Mouse (Mus musculus) layer of hippocampus, postnatal 10 days (tissue): ENCODE results near the gene Aldh8a1. TPM values are rescaled to one million over a fixed set of nuclear protein-coding genes. Genes with fewer than 3 reads are reported as not detected.

ENCODE experiments used
- DNase-seq, 2 experiments: peaks; one replicate each; pipeline ENCODE4 v3.0.0; 2021; ENCODE audit warnings: low spot score in 2 of 2
- long read RNA-seq: library from polyadenylated mRNA; stranded (forward); transcript quantifications from one replicate; pipeline ENCODE4 v2.0.0, GENCODE M21; 2023
- total RNA-seq, 2 experiments: library from RNA; stranded (reverse); gene quantifications; 2 replicates each; pipeline ENCODE4 v1.2.3; 2021

The Aldh8a1 gene
- total RNA-seq: under 1 TPM in 1 of 2 experiments, not detected in 1; 0.34 TPM
- long read RNA-seq: 0 reads

DNA sequence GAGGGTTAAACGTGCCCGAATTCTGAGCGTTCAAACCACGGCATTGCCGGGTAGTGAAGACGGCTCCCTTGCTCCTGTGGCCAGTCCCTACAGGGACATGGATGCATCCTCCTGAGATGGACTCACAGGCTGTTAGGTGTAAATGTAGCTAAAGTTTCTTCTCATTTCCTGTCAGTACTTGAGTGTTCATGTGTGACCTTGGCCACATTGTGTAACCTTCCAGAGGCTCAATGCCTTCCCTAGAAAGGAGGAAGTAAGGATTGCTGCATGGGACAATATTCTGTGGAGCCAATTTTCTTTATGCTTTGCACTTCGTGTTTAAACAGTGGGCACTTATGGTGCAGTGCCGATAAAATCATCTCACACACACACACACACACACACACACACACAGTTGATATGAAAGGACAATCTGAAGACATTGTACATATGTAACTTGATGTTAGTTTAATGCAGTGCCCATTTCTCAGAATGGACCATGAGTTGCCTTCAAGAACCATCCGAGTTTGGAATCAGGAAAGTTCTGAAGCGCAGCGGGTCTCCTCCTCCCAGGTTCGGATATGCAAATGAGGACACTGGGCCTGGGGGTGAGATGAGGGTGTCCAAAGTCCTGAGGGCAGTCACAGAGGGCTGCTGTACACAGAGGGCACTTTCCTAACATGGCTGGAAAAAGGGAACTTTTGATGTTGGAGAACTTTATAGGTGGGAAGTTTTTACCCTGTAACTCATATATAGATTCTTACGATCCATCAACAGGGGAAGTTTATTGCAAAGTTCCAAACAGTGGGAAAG lies at the start of gene Aldh8a1:
Aldh8a1 (plus strand) TSS at position 610 of the 792 bp plus-strand sequence.
- DNase-seq: no peak

DNA sequence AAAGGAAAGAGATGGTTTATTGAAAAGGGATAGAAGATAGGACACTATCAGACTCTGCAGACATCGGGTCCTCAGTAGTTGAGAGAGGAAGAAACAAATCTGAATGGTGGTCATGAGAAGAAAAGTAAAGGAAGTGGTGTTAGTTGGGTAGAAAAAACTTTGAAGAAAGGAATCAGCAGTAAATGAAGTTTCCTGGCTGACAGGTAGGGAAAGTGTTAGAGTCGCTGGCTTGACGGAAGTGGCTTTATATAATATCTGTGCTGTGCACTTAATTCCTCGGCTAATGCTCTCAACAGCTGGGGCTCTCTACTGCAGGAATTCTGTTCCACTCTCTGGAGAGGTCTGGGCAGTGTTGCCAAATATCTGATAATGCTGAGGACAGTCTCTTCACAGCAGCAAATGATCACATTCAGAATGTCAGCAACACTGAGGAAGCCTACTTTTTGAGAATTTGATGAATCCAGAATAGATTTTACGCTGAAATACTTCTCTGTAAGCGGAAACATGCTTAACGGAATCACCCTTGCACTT lies 49.4 kb upstream of the Aldh8a1 start:
- DNase-seq: no peak

DNA sequence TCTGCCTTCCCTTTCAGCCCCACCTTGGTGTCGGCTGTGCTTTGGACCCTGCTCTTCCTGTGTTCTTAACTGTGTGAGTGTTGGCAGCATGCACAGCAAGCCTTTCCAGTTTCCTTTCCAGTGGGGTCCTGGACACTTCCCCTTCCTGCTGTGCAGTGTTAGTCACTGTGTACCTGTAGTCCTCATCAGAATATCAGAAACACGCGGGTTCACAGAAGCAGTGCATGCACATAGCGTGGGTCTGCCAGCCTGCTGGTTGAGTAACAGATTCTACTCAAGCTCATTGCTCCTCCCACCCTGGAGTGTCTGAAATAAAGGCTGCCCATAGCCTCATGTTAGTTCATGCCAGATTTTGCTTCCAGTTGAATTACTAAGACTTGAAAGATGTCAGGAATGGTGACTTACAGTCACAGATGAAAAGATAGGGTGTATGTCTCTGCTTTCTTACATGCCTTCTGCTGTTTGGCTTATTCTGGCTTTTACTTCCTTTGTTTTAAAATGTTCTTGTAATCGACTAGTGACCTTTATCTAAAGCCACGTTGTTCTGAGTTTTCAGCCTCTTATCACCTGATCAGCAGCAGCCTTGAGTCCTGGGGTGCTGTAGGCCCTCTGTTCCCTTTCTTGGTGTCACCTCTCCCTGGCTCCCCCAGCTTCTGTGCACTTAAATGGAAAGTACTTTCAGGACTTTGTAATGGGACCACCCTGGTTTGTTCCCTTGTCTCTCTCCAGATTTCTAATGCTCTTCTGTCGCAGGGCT lies 42.6 kb upstream of the Aldh8a1 start:
- DNase-seq: no peak

DNA sequence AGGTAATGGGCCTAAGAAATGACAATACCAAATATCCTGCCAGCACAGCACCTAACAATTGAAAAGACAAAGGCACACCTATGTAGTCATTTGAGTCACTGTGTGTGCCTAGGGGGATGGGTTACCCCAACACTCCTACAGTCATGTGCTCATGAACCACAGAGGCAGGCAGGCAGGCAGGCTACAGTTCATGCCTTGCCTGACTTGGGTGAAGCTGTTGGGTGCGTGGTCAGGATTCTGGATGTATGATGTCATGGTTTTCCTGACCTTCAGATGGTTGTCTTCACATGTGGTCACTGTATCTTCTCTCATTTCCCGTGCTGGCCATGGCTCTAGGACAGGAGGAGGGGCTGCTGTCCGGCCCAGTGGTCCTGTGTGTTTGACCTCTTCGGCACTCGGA lies 41.6 kb upstream of the Aldh8a1 start:
- no peak for DNase-seq

DNA sequence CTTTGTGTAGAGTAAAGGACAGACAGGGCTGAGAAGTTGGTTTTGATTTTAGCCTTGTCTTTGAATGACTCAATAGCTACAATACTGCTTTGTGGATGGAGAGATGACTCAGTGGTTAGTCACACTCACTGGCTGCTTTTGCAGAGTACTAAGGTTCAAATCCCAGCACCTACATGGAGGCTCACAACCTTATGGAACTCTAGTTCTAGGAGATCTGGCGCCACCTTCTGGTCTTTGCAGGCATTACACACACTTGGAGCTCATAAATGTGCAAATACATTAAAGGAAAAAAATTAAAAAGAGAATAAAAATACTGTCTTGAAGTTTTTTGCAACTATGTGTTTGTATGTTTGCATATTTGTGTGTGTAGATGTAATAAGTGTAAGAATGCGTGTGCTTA lies 39.9 kb upstream of the Aldh8a1 start:
- DNase-seq: no peak

DNA sequence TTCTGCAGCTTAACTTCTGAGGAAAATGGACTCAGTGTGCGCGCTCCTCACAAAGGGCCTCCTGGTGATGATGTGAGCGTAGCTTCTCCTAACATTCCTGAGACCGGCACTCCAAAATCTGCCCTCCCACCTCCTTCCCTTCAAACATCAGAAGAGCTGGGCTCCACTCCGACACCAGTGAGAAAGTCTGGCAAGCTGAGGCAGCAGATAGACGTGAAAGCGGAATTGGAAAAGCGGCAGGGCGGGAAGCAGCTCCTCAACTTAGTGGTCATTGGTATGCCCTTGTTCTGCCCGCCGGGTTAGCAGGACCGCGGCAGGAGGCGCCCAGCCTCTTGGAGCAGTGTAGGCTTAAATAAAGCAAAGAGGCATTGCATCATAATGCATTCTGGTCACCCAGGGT lies 35.4 kb upstream of the Aldh8a1 start:
- DNase-seq: no peak

DNA sequence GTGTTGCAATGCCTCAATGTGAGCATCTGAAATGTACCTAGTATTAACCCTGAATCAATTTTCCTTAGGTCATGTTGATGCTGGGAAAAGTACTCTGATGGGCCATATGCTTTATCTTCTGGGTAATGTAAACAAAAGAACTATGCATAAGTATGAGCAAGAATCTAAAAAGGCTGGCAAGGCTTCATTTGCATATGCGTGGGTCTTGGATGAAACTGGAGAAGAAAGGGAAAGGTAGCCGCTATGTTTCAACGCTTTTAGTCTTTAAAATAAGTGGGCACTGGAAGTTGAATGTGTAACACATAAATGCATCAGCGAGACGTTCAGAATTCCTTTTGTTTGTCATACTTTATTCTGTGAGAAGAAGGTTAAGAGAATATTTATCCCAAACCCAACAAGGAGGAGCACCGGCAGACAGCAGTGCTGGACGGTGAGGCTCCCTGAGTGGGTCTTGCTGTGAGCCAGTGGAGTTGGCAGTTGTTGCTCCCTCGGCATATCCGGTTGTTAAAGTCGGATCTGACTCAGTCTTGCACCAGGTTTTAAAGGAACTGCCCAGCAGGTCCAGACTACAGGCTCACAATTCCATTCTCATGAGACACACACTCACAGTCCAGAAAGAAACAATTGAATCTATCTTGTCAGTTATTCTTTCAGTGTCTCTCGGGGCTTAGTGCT lies 34.6 kb upstream of the Aldh8a1 start:
- DNase-seq: no peak

DNA sequence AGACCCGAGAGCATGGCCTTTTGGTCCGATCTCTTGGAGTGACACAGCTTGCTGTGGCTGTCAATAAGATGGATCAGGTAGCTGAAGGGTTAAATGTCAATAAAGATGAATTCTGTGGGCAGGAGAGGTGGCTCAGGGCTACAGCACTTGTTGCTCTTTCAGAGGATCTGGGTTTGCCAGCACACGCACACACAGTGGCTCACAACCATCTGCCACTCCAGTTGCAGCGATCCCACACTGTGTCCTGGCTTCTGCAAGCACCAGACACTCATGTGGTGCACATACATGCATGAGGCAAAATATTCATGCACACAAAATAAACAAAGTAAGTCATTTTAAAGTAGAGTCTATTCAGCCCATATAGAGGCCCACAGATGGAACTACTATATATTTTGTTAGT lies 29.8 kb upstream of the Aldh8a1 start:
- DNase-seq: peak; percentile 22 to 31

DNA sequence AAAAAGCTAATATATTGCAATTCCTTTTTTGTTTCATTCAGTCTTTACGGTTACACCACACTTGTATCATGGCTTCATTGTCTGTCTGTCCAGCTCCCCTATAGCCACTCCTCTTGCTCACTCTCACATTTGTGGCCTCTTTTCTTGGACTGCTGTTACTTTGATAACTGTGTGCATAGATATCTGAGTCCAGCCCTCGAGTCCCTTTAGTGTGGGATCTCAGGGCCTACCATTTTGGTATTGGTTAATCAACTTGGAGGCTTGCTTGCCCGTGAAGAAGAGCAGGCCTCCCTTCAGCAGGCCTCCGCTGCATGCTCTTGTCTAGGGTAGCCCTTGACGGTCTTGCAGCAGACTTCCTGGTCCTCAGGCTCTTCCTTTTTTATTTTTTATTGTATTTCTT lies 27.6 kb upstream of the Aldh8a1 start:
- DNase-seq: no peak

DNA sequence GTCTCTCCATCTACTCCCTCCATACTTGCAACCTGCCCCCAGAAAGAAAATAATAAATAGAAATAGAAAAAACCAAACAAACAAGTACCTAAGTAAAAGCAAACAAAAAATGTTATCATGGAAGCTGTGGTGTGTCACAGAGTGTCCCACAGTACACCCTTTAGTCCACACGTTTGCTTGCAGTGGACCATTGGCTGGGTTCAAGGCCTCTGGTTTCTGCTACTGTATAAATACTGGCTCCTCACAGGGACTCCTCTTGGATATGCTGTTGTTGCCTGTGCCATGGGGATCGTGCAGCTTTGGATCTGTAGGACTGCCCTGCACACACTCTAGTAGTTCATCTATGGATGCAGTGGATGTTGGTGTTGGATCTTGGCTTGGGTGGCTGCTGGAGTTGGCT lies 27.1 kb upstream of the Aldh8a1 start:
- DNase-seq: no peak

DNA sequence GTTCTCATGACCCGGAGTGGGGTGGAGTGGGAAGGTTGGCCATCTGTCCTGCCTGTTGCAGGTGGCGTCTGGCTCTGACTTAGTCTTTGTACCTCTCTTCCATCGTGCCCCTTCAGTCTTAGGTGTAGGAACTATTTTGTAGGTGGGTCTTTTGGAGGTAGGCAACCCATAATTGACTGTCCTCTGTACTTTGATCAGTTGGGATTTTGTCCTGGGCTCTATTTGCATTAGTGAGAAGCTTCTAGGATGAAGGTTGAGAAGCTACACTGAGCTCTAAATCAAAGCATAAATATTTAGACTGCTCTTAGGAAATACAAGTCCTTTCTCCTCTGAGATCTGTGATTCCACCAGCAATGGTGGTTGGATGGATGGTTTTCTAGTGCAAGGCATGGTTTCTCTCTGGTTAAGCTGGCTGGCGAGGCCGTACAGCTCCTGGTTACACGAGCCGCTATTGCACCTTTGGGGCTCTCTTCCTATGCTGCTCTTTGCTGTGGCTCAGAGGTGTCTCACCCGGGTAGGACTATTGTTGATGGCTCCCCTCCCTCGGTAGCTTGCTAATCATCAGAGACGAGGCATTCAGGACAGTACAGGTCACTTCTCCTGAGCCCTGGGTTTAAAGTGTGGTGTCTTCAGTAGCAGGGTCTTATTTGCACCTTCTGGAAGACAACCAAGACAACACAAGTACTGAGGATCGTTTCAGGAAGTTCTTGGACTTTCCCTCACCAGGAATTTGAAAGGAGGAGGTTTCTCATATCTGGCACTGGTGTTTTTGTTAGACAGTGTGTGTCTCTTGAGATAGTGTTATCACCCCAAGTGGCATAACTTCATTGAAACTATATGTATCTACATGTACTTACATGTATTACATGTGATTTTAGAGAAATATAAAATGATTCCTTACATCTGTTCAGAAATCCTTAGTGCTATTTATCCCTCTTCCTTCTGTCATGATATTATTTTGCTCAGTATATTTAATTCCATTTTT lies 26.3 kb upstream of the Aldh8a1 start:
- no peak for DNase-seq

DNA sequence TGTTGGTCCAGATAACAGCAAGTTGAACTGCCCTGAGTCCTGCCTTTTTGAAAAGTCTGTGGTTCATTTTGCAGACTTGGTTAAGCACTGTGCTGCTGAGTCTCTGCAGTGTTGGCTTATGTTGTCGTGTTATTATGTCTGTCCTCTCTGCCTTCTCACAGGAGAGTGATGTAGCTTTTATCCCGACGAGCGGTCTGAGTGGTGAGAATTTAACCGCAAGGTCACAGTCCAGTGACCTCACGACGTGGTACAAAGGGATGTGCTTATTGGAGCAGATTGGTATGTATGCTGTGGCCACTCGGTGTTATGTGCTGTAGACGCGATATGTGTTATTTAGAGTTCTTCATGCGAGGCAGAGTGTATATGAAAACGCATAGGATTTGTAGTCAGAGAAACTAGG lies 25.3 kb upstream of the Aldh8a1 start:
- no peak for DNase-seq

DNA sequence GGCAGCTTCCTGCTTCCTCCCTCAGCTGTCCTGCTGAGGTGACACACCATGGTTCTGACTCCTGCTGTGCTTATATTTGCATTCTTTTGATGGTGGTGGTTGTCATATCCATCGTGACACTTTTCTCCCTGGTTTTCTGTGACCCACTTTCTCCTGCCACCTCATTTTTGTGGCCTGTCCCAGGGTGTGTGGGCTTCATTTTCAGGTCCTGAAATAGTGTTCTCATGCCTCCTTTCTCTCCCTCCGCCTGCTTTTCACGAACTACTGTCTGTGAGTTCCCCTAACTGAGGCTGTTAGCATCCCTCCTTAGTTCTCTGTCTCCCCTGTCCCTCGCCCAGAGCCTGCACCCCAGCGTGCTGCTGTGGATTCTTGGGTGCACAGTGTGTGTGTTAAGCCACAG lies 23.2 kb upstream of the Aldh8a1 start:
- DNase-seq: no peak

DNA sequence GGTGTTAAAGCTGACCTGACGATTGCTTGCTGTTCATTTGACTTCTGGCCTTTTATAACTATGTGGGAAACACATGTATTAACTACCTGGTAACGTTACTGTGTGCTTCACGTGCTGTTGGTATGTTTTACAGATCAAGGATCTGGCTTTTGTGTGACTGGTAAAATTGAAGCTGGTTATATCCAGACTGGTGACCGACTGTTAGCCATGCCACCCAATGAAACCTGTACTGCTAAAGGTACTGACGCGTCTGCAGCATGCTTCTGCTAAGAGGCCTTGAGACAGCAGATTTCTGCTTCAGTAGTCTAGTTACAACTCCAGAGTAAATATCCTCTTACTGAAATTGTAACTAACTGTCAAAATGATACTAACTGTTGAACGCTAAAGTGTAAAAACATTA lies 22.6 kb upstream of the Aldh8a1 start:
- DNase-seq: no peak

DNA sequence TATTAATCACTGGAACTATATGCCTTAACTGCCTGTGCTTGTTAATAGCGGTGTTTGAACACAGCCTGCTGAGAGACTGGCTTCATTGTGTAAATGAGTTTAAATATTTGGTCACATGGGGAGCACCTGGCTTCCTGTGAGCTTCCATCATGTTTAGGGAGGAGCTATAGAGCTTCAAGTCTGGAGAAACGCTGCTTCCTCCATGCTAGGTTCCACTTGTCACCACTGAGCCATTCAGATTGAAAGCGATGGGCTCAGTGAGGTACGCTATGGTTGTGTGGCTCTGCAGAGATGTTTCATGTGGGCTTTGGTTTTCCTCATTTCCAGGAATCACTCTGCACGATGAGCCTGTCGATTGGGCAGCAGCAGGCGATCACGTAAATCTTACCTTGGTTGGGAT lies 19.1 kb upstream of the Aldh8a1 start:
- DNase-seq: no peak

DNA sequence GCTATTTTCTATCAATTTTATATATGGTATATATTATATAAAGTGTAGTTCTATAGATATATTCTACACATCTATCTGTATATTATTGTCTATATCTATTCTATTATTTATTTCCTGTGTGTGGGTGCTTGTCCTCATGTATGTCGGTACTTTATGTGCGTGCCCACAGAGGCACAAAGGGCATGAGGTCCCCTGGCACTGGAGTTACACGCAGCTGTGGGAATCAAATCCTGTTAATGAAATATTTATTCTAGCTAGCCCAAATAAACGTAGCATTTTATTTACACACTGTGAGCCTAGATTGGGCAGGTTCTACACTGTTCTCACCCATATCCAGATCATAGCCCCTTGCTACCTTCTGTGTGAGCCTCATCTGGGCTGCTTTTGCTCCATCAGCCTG lies 18.0 kb upstream of the Aldh8a1 start:
- DNase-seq: no peak

DNA sequence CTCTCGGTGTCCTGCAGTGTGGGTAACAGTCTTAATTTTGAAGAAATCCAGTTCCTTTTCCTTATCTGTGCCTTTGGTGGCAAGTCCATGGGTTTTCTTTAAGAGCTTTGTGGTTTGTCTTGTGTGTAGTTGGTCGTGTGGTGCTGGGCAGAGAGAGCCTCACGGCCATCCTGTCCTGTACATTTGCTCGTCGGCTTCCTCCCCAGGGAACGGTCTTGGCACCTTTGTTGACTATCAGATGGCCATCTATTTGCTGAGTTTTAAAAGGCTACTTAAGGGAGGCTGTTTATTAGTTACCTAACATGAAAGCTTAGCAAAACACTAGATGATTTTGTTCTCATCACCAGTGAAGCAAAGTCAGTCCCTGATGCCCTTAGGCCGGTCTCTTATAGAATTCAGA lies 15.2 kb upstream of the Aldh8a1 start:
- DNase-seq: no peak

DNA sequence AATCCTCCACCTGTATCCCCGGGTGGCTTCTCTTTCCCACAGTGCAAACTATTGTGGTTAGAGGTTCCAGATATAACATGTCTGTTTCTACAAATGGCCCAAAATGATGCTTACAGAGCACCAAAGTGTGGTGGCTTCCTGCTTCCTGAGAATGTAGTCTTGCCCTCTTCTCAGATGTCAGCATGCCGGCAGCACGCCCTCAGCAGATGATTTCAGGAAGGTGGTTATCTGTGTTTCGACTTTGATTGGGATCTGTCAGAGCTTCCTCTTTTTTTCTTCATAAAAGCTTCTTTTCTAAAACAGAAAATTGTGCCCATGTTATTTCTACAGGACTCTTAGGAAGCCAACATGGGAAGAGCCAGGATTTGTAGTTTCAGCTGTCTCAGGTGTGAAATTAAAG lies 13.8 kb upstream of the Aldh8a1 start:
- no peak for DNase-seq

DNA sequence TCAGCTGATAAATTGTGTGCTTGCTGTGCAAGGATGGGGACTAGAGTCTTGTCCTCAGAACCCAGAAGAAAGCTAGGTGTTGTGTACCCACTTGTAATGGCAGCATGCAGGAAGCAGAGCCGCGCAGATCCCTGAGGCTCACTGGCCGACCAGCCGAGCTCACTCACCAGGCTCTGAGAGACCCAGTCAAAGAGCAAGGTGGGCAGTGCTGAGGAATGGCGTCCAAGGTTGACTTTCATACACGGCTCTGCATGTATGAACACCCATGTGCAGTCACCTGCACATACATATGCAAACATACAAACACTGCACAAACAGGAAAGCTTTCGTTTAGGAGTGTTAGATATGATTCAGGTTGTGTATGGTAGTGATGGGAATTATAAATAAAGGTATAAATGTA lies 12.1 kb upstream of the Aldh8a1 start:
- no peak for DNase-seq

DNA sequence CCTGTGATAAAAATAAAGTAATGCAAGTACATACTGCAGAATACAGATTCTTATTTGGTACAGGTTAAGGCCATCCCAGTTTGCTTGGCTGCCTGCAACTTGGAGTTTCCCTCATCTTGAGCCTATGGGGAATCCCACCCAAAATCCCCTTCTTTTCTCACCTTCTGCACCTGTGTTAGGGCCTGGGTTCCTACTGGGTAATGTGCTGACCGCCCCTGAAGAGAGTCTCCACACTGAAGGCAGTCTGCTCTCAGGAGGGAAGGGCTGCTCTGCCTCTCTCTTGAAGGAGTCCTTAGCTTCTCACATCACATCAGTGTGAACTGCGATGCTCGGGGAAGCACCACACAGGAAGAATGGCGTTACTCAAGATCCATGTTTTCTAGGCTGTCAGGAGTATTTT lies 11.2 kb upstream of the Aldh8a1 start:
- DNase-seq: no peak

DNA sequence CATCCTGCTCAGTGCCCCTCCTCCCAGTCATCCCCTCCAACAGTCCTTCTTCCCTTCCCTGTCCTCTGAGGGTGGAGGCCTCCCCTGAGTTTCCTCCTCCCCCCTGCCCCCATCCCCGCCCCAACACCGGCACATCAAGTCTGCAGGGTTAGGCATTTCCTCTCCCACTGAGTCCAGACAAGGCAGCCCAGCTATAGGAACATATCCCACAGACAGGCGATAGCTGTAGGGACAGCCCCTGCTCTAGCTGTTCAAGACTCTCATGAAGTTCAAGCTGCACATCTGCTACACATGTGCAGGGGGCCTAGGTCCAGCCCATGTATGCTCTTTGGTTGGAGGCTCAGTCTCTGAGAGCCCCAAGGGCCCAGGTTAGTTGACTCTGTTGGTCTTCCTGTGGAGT lies 10.6 kb upstream of the Aldh8a1 start:
- no peak for DNase-seq
